Mouse (Mus musculus) lung, adult 10 weeks (tissue): ENCODE results near the gene Fam213a. TPM values are rescaled to one million over a fixed set of nuclear protein-coding genes. Genes with fewer than 3 reads are reported as not detected.

Source experiments
- polyA plus RNA-seq: library from polyadenylated mRNA; stranded (reverse); fragments of 350-450 nt; fragmentation: Illumina TruSeq; extraction: RNeasy Lipid Tissue Mini Kit (QIAGEN cat#74804); gene quantifications from one replicate; pipeline ENCODE4 v1.2.3, GENCODE M21; 2014; ENCODE audit warnings: low read depth, low replicate concordance; ENCODE audit not compliant: insufficient read depth

Gene Fam213a
- polyA plus RNA-seq, result 41.5 TPM

GRCm38 (mm10) chr14:41013630-41014613 lies at the start of gene Fam213a:
Fam213a (minus strand) TSS chr14:41013788.

GRCm38 (mm10) chr14:40966392-40966861 lies 47.2 kb downstream of the Fam213a start, which contains the start of gene Tspan14:
Tspan14 (minus strand) TSS chr14:40966807.

Other genes with a start within 250 kb of the Fam213a start
- 0.21 TPM for gene Sh2d4b, start 120.5 kb downstream of the Fam213a start, polyA plus RNA-seq
- 46.6 TPM for gene Tspan14, start 47.0 kb downstream of the Fam213a start, polyA plus RNA-seq
- 1.5 TPM for gene Dydc2, start 55.4 kb upstream of the Fam213a start, polyA plus RNA-seq
- not detected for gene Dydc1, start 59.1 kb upstream of the Fam213a start, polyA plus RNA-seq
- 3.5 TPM for gene Mat1a, start 91.2 kb upstream of the Fam213a start, polyA plus RNA-seq
- gene Sftpa1, start 118.0 kb upstream of the Fam213a start, polyA plus RNA-seq, result 4,670 TPM
- gene Mbl1, start 137.7 kb upstream of the Fam213a start, polyA plus RNA-seq, result 0.74 TPM
- 1,193 TPM for gene Sftpd, start 171.4 kb upstream of the Fam213a start, polyA plus RNA-seq